Mouse (Mus musculus) frontal cortex, postnatal 36 days (tissue): Measurements from ENCODE around the gene Sh3tc1.

ENCODE experiments used
- DNase-seq, 2 experiments: peaks; one replicate each; pipeline ENCODE4 v3.0.0; 2022; ENCODE audit warnings: low spot score in 2 of 2

Sh3tc1 gene

DNA sequence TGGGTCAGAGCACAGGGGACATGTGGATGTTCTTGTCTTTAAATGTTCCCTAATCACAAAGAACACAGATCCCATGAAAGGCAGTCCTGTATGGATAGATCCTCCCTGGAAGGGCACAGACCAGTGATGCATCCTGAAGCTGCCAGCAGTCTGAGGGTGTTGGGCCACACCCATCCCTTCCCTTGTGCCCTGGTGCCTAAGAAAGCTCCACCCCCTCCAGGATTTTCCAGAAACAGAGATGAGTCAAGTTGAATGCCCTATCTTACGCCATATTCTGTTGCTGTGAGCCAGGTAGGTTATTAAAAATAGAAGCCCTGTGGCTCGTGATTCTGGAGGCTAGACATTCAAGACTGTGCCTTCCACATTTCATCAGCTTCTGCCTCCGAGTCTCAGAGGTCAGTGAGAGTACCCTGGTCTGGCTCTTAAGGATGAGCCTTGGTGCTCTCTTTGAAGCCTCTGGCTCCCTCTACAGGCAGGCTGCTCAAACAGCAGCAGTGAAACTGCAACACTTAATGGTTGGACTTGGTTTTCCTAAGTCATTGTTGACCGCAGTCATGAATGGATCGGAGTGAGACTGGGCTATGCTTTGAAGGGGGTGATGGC is 15.4 kb upstream of the Sh3tc1 start:
- DNase-seq: peak in 1 of 2 experiments; percentile 58

DNA sequence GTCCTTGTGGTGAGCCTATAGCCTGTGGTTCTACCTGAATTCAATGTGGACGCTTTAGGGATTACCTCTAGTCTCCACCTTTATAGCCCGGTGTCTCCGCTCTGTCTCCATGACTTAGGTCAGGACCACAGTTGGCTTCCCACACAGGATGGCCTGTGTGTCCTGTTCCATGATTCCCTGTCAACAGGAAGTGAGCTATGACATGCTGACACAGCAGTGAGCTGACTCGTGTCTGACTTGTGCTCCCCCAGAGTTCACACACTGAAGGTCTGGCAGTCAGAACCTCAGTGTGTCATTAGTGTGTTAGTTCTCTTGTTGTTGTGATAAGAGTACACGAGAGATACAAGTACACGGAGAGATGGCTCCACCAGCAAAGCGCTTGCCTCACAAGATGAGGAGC is 11.2 kb upstream of the Sh3tc1 start:
- DNase-seq: no peak

DNA sequence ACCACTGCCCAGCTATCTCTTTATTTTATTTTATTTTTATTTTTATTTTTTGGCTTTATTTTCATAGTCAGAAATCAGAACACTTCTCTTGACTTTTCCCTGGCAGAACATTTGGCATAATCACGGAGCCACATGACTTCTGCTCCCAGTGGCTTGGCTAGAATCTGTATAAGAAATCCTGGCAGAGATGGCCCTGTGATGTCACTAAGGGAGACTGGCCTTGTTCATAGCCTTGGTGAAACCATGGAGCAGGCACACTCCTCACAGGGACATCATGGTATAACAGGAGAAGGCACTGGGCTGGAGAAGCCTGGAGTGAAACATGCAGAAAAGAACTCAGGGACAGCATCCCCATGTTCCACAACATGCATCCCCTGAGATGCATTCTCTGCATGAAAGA is 10.2 kb upstream of the Sh3tc1 start:
- no peak for DNase-seq

DNA sequence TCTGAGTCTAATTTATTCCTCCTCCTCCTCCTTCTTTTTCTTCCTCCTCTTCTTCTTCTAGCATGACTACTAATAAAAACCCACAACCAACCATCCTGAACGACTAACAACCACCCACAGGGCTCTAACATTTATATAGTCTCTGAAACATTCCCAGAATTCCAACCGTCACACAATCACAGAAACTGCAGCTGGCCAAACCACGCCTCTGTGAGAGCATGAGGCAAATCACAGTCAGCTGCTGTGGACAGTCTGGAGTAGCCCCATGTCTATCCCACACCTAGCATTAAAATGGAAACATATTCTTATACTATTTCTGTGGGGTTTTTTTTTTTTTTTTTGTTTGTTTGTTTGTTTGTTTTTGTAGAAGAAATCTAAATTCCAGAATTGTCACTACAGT is 9.6 kb upstream of the Sh3tc1 start:
- no peak for DNase-seq

DNA sequence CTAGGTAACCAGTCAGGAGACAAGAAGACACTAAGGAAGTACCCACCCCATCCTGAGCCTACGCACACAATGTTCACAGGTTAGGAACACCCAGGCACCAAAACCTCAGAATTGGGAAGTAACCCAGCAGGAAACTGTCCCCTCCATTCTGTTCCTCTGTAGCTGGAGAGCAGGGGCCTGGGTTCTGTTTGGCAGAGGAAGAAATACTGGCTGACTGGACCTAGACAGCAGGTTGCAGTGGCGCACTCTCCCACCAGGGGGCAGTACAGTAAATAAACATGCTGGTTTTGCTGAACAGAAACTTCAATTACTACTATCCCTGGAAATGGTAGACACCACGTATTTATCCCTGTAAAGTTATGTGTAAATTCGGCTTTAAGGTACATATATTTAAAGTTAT is 7.1 kb upstream of the Sh3tc1 start:
- peak; percentile 74 to 84 for DNase-seq

DNA sequence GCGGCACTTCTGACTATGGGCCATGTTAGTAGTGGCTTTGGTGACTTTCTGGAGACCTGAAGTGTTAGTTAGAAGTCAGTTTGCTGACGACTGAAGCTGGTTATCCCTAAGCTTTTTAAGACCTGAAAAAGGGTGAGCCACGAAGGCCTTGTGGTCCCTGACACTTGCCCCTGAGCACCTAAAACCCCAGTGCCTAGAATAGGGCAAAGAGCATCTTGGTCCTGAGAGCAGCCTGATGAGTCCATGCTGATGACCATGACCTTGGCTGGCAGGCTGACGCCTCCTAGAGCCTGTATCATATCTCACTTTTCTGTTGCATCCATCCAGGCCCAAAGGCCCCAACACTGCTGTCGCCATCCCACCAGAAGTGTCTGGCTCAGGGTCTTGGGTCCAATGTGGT is 5.6 kb upstream of the Sh3tc1 start:
- no peak for DNase-seq

DNA sequence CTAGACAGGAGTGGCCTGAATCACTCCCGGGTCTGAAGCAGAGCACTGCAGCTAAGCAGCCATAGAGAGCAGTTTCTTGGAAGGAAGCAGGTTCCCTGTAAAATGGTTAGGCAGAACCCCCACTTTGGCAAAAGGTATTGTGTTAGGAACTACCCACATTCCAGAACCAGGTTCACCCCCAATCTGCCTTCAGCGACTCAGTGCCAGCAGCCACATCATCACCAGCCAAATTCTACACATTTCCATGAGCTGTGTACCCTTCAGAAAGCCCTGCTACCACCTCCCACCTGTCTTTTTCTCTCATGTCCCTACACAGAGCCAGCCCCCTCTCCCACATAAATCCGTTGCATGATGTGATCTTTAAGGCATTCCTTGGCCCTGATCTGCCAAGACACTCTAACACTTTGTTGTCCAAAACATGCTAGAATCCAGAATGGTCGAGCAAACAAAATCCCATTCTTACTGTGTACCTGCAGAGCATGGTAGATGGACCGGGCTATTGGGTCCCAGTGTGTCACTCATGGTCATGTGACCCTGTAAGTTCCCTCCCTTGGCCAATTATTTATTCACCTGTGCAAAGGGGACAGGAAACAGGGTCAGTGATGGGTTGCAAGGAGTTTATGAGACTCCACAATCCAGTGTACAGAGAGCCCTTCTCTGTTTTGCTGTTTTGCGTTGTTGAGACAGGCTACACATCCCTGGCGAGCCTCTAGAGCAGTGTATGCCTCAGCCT is 4.4 kb upstream of the Sh3tc1 start:
- peak in 1 of 2 experiments; percentile 42 for DNase-seq

DNA sequence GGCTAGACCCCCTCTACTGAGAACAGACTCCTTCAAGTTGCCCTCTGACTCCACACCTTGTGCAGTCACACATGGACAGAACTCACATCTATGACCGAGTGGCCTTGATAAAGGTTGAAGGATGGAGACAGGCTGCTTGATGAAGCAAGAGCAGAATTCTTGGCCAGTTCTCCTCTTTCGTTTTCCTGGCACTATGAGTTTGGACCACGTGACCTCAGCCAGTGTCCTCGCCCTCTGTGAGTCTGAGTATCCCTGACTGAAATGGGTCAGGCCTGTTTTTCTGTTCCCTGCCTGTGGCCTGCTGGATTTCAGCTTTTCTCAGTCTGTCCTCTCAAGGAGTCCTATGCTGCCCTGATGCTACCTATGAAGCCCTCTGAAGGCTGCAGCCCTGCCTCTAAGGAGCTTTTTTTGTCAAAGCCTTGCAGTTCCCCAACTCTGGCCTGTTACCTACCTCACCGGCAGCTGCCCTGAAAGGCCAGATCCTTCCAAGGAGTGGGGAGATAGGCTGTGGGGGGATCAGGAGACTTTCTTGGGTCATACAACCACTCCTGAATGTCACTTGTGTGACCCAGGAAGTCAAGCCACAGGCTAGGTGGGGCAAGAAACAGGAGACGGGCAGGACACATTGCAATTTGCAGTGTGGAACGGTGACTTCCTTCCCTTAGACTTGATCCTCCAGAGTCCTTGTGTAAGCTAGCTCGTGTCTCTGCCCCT is 3.6 kb upstream of the Sh3tc1 start:
- DNase-seq: no peak

DNA sequence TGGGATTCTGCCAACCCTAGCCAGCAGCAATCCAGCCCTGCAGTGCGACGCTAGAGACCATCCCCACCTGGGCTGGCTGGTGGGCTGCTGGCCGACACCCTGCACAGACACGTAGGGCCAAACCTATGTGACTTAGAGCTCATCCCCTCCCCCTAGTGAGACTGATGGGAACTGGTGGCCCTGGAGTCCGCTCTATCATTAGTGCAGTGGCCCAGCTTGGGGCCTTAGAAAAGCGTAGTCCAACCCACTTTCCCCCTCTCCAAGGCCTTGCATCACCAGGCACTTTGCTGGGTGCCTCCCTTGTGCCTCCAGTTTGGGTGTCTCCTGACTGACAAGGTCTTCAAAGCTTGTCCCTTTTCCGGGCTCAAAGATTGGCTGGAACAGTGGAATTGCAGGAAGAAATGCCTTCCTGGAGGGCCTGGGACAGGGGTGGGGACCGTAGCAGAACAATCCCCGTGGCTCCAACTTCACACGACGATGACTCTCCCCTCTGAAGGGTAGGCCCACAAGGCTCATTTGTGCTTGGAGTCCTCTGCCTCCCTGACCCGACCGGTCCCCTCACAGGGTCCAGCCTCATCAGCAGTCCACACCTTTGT is 1.5 kb upstream of the Sh3tc1 start:
- no peak for DNase-seq

DNA sequence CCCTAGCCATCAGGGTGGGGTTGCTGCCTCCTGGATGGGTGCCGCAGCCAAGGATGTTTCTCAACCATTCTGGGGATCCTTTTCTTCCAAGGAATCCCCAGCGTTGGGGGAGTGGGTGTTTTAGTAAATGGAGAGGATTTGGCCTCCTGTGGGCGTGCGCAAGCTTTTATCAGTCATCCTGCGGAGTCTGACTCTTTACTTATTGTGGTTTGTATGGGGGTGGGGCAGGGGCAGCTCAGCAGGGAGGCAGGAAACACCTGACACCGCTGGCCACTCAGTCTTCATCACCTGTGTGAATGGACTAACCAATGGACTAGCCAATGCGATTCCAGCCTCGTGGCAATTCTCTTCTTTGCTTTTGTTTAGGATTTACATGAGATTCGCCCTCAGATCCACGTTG is 929 bp upstream of the Sh3tc1 start:
- DNase-seq: no peak

DNA sequence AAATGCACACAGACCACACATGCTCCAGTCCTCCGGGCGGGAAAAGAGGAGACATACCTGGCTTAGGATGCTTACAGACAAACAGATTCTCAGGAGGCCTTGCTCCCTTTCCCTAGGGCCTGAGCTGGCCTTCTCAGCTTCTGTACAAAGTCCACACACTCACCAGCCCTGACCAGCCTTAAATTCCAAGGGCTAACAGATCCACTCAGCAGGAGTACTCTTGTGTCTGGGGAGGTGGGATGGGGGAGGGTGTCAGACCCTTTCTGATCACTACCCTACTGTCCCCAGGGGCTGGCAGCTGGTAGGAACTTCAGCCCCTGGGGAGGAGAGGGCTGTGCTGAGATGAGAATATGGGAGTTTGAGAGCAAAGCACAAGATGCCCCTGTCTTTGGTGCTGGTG is 782 bp downstream of the Sh3tc1 start:
- DNase-seq: no peak

DNA sequence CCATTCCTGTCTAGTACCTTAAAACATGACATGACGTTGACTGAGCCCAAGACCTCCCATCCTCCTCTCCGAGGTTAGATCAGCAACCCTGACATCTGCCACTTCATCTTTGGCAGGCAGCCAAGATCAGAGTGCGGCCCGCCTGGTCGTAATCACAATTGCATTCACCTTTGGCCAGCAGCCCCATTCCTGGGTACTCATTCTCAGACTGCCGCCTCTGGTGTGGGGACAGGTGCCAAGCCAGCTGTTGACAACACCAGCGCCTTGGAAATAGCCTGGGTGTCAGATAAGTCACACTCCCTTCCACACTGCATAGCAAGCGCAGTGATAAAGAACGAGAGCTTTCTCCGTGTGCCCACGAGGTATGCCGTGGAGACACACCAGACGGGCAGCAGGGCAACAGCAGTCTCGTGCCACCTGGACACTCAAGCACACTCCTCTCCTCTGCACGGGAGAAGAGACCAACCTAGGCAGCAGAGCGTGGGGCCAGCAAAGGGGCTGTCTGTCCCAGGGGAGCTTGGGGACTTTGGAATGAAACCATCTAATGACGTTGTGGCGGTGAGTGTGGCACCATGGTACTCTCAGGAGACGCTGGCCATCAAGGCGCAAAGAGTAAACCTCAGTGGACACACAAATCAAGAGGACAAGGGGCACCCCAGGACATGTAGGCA is 2.4 kb downstream of the Sh3tc1 start:
- DNase-seq: no peak

DNA sequence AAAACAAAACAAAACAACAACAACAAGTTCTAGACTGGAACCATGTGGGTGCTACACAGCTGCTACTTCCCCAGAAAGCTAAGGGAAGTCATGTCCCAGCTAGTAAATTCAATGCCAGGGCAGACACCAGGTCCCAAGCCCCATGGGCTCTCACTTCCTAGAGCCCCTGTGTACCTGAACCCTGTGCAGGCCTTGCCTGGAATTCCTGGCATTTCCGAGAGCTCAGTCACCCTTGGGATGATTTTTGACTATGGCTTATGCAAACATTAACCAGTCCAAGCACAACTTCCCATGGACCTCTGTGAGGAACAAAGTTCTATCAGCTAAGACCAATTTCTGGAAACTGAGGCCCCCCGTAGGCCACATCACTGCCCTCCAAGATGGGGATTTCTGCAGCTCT is 6.3 kb downstream of the Sh3tc1 start:
- no peak for DNase-seq

DNA sequence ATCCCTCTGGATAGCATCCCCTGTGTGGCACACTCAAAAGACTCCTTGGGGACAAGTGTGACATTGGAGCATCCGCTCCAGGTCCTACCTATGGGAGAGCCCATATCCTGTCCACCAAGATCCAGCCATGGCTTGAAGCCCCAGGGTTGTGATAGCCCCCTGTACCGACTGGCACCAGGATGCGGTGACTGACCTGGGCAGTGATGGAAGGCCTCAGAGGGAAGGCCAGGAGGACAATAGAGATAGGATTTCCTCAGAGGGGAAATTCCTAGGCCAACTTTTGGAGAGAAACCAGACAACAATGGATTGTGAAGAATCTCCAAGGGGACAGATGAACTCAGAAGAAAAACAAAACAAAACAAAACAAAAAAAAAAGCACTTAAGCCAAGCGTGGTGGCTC is 8.8 kb downstream of the Sh3tc1 start:
- no peak for DNase-seq

DNA sequence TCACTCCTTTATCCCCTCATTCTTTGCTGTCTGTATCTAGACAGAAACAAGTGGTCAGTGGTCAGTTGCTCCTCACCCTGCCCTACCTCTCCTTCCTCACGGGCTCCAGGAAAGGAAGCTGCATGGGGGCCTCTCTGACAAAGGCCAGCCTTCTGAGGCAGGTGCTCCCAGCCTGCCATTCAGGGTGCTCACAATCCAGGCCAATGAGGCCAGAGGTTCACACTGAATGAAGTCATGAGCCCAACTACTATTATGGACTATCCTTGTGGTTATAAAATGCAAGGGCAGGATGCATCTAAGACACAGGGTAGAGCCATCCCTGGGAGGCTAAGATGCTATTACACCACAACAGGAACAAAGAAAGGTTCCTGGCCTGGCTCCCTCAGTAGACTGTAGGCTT is 9.2 kb downstream of the Sh3tc1 start:
- DNase-seq: no peak

DNA sequence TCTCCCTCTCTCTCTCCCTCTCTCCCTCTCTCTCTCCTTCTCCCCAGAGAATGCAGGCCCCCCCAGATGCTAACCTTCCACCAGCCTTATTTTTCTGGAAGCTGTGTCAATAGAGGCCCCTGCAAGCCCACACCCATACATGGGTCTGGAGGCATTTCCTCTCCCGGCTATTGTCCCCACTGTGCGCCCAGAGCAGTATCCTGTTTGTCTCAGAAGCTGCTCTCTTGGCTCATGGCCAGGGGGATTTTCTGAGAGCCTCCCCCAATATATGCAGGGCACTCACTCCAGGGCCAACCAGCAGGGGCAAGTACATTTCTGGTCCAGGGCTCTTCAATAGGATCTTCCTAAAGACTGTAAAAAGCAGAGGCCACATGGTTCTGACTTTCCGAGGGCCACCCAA is 9.9 kb downstream of the Sh3tc1 start:
- no peak for DNase-seq

DNA sequence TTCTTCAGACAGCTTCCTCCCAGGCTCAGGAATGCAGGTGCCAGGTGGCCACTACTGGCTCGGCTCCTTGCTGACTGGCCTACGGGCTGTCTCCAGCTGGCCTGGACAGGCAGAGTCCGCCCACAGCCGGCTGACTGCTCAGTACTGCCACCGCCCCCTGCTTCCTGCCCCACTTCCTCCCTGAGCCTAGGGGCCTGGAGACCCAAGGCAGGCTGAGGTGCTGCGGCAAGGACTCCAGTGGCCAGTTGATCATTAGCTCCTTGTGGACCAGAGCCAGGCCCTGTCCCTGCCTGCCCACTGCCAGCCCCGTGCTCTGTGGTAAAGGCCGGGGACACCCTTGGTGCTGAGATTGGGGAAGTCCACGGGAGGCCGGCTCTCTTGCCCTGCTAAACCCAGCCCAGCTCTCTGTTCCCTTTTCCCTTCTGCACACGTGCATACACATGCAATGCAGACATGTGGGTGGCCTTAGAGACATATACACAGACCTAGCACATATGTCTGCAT is 10.8 kb downstream of the Sh3tc1 start:
- DNase-seq: peak; percentile 46 to 47

DNA sequence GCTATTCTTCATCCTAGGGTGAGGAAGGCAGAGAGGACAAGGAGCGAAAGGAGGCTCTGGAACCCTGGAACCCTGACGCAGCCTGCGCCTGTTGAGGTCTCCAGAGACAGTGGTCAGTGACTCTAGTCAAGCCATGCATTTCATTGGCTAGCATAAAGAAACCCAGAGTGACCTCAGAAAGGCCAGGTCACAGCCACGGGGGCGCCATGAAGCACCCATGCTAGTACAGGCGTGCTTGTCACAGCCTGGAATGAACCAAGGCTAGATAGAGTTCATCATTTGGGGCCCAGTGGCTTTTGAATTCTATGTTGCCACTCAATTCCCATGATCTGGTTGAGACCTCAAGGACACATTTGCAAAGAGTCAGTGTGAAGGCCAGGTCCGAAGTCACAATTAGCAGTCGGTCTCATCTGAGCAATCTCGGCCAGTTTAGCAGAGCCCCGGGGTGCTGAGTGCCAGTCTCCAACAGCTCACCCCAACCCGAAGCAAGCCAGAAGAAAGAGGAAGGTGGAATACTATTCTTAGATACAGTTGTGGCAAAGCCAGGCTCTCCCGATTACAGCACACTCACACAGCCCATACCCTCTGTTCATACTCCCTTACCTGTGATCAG is 11.3 kb downstream of the Sh3tc1 start:
- DNase-seq: no peak

DNA sequence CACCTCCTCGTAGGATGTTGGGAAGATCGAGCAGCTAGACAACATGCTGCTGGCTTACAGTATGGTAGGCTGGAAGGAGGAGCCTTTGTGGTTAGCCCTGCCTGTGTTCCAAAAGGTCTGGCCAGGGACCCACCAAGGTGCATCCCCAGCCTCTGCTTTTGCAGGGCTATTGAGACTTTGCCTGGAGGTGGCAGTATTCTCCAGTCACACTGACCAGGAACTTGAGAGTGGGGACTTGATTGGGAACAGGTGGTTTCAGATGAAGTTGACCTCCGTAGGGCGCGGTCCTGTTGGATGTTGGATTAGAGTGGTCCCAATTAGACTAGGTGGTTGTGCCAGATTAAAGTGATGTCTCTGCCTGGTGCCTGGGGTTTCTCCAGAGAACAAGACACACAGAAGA is 12.3 kb downstream of the Sh3tc1 start:
- DNase-seq: no peak

DNA sequence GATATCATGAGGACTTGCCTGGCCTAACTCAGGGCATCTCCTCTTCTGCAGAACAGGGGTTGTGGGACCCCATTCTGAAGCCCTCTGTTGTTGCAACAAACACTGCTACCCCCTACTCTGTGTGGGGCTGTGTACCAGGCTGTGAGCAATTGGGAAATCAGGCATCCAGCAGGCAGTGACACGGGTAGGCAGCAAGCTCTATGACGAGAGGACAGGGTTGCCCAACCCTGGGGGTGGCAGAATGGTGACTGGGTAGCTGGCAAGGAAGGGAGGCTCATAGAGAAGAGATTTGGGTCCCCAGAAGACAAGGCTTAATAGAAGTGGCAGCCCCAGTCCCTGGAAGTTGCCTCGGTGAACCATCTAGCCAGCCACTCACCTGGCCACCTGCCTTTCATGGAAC is 13.9 kb downstream of the Sh3tc1 start:
- no peak for DNase-seq

DNA sequence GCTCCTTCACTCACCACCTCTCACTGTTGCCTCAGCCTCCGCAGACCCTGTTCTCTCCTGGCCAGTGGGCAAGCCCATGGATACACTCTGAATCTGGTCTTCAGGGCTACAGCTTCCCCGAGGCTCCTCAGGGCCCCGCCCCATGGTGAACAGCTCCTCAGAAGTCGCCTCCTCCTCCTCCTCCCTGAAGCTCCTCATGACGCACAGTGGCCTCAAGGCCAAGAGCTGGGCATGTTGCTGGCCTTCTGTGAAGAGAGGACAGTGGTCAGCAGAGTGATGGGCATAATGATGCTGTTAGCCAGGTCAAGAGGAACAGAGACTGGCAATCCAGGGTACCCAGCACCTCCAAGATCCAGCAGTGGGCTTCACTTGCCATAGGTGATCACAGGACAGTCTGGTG is 15.9 kb downstream of the Sh3tc1 start:
- no peak for DNase-seq

DNA sequence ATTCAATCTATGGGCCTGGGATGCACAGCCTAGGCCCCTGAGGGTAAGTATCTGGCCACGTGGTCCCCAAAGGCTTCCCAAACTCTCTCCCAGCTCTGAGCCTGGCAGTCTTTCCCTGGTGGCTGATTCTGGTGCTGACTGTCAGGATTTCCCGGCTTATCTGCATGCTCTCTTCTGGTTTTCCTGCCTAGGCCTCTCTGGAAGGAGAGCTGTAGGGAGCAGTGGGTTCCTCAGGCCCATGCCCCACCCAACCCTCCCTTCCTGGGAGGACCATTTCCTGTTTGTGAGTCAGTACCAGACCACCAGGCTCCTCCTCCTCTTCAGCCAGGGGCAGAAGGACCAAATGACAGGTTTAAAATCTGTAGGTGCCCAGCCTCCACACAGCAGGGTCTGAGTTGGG is 17.1 kb downstream of the Sh3tc1 start:
- no peak for DNase-seq
